Mouse (Mus musculus): ENCODE data around the gene Wbp1l.

Wbp1l gene

GRCm38 (mm10) chr19:46629807-46630206 lies 30.9 kb downstream of the Wbp1l start:
- in situ Hi-C loops (cut with MboI, MseI): no loop called here

- in situ Hi-C loops (cut with MboI, MseI): no loop called here
Measured at GRCm38 (mm10) chr19:46631637-46632036, 32.8 kb downstream of the Wbp1l start.

- in situ Hi-C loops (cut with MboI, MseI): no loop called here
Measured at GRCm38 (mm10) chr19:46635766-46636165, 36.9 kb downstream of the Wbp1l start.

GRCm38 (mm10) chr19:46637598-46637997 lies 38.7 kb downstream of the Wbp1l start:
- in situ Hi-C loops (cut with MboI, MseI): no loop called here

GRCm38 (mm10) chr19:46639053-46639452 lies 40.2 kb downstream of the Wbp1l start:
- in situ Hi-C loops (cut with MboI, MseI): no loop called here

GRCm38 (mm10) chr19:46639496-46639895 lies 40.6 kb downstream of the Wbp1l start:
- in situ Hi-C loops (cut with MboI, MseI): no loop called here

- in situ Hi-C loops (cut with MboI, MseI): no loop called here
Measured at GRCm38 (mm10) chr19:46640780-46641179, 41.9 kb downstream of the Wbp1l start.

GRCm38 (mm10) chr19:46641420-46642085 lies 42.7 kb downstream of the Wbp1l start:
- in situ Hi-C loops (cut with MboI, MseI): no loop called here

- in situ Hi-C loops (cut with MboI, MseI): no loop called here
Measured at GRCm38 (mm10) chr19:46642136-46642753, 43.4 kb downstream of the Wbp1l start.

- in situ Hi-C loops (cut with MboI, MseI): no loop called here
Measured at GRCm38 (mm10) chr19:46643236-46643635, 44.4 kb downstream of the Wbp1l start.

- in situ Hi-C loops (cut with MboI, MseI): no loop called here
Measured at GRCm38 (mm10) chr19:46644343-46644792, 45.5 kb downstream of the Wbp1l start.

- in situ Hi-C loops (cut with MboI, MseI): no loop called here
Measured at GRCm38 (mm10) chr19:46644793-46645602, 46.1 kb downstream of the Wbp1l start.

GRCm38 (mm10) chr19:46646041-46646481 lies 47.2 kb downstream of the Wbp1l start:
- in situ Hi-C loops (cut with MboI, MseI): no loop called here

GRCm38 (mm10) chr19:46647254-46647653 lies 48.4 kb downstream of the Wbp1l start:
- in situ Hi-C loops (cut with MboI, MseI): no loop called here

- in situ Hi-C loops (cut with MboI, MseI): no loop called here
Measured at GRCm38 (mm10) chr19:46647850-46648249, 49.0 kb downstream of the Wbp1l start.

GRCm38 (mm10) chr19:46648565-46648964 lies 49.7 kb downstream of the Wbp1l start:
- in situ Hi-C loops (cut with MboI, MseI): no loop called here

GRCm38 (mm10) chr19:46653188-46653587 lies 54.3 kb downstream of the Wbp1l start:
- in situ Hi-C loops (cut with MboI, MseI): no loop called here

- in situ Hi-C loops (cut with MboI, MseI): no loop called here
Measured at GRCm38 (mm10) chr19:46653616-46654235, 54.8 kb downstream of the Wbp1l start.

- in situ Hi-C loops (cut with MboI, MseI): no loop called here
Measured at GRCm38 (mm10) chr19:46655626-46656025, 56.7 kb downstream of the Wbp1l start.

GRCm38 (mm10) chr19:46656151-46656840 lies 57.4 kb downstream of the Wbp1l start:
- in situ Hi-C loops (cut with MboI, MseI): no loop called here

- in situ Hi-C loops (cut with MboI, MseI): no loop called here
Measured at GRCm38 (mm10) chr19:46657339-46658020, 58.6 kb downstream of the Wbp1l start.
